Mouse (Mus musculus) liver, embryonic 16.5 days (tissue): ENCODE results near the gene Ptprn2. TPM values are rescaled to one million over a fixed set of nuclear protein-coding genes. Genes with fewer than 3 reads are reported as not detected.

ENCODE experiments used
- ATAC-seq: fragments of 200-750 bp; cut with Nextera tagmentation; 2 replicates; pipeline ENCODE4 v1.8.0; 2017; ENCODE audit warnings: low read depth, mild to moderate bottlenecking, moderate number of reproducible peaks, moderate library complexity
- H3K27ac ChIP-seq: fragments of 300-500 bp; sonication (generic); 2 replicates; pipeline ENCODE4 v1.5.1; 2014; ENCODE audit warnings: mild to moderate bottlenecking, low read length
- H3K27me3 ChIP-seq: fragments of 300-500 bp; sonication (generic); 2 replicates; pipeline ENCODE4 v1.6.1; 2014; ENCODE audit warnings: low read depth, low read length, mixed read lengths; ENCODE audit not compliant: control insufficient read depth, insufficient read depth
- H3K36me3 ChIP-seq: fragments of 300-500 bp; sonication (generic); 2 replicates; pipeline ENCODE4 v1.6.1; 2014; ENCODE audit warnings: mild to moderate bottlenecking; ENCODE audit not compliant: control insufficient read depth, insufficient read depth
- H3K4me1 ChIP-seq: fragments of 300-500 bp; sonication (generic); 2 replicates; pipeline ENCODE4 v1.6.1; 2014; ENCODE audit warnings: low read depth, low read length, mixed read lengths; ENCODE audit not compliant: control insufficient read depth
- H3K4me2 ChIP-seq: fragments of 300-500 bp; sonication (generic); 2 replicates; pipeline ENCODE4 v1.6.1; 2014; ENCODE audit warnings: low read depth, low read length, mixed read lengths
- H3K4me3 ChIP-seq: fragments of 300-500 bp; sonication (generic); 2 replicates; pipeline ENCODE4 v1.5.1; 2014; ENCODE audit warnings: low read depth, mild to moderate bottlenecking, low read length
- H3K9ac ChIP-seq: fragments of 300-500 bp; sonication (generic); 2 replicates; pipeline ENCODE4 v1.6.1; 2014; ENCODE audit warnings: low read depth, low read length
- H3K9me3 ChIP-seq: fragments of 300-500 bp; sonication (generic); replicated peaks from 2 replicates; pipeline ENCODE4 v1.6.1; 2016; ENCODE audit warnings: low read length; ENCODE audit not compliant: control insufficient read depth
- WGBS: fragments of 180-500 bp; shearing (Covaris S2); extraction: QIAGEN DNeasy Blood & Tissue Kit; methylation state at CpG from one replicate; pipeline ENCODE4 v1.1.7; 2014; ENCODE audit not compliant: insufficient replicate concordance; 5-methylcytosine and 5-hydroxymethylcytosine counted together
- polyA plus RNA-seq: library from polyadenylated mRNA; unstranded; fragments of >200 nt; fragmentation: Nextera tagmentation; extraction: Ambion mirVana; gene quantifications from 2 replicates; pipeline ENCODE4 v1.2.1, GENCODE M21; 2015

Gene Ptprn2
- polyA plus RNA-seq, 1 experiment from 2014 or later: 0.07 TPM

DNA sequence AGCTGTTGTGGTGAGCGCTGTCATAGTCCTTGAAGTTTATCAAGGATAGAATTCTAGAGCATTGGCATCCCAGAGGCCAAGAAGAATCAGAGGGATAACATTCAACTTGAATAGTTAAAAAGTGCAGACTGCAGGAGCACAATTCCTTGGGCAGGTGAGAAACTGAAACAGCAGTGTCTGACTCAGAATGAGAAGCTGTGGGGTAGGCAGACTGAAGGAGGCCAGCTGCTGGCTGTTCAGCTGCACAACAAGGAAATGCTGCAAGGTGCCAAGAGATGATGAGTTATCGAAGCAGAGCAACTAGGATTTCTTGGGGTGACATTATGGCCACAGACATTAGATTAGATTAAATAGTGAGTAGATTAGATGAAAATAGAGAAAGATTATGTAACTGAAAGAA, 260.9 kb downstream of the Ptprn2 start:
- 66% methylated on average over 2 of the region's 2 CpGs for WGBS
- H3K9ac ChIP-seq: no peak overlapping the region
- no peak for ATAC-seq
- no peaks in the 10 kb centered on the region for H3K4me1 ChIP-seq
- H3K4me3 ChIP-seq: no peak overlapping the region
- no peaks in the 10 kb centered on the region for H3K9me3 ChIP-seq
- no peaks in the 10 kb centered on the region for H3K36me3 ChIP-seq
- no peaks in the 10 kb centered on the region for H3K27me3 ChIP-seq
- no peak overlapping the region for H3K27ac ChIP-seq
- H3K4me2 ChIP-seq: no peak overlapping the region

DNA sequence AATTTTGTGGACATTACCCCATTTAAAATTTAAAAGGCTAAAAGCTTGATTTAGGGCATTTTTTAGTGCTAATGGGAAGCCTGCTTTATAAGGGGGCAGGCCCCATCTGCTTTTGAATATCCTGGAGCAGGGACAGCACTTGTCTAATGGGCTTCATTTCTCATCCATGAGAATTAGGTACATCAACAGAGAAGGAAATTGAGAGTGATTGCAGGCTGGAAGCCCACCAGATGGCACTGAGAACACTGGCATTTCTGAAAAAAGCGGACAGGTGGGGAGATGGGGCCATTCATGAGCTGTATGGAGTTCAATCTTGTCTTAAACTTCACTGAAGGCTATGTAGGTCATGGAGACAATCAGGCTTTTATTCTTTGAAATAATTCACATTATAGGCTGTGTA, 267.3 kb downstream of the Ptprn2 start:
- Histone ChIP-seq H3K9ac (no peak overlapping the region), H3K36me3 (no peaks in the 10 kb centered on the region), H3K27me3 (no peaks in the 10 kb centered on the region), H3K4me3 (no peak overlapping the region), H3K4me1 (no peaks in the 10 kb centered on the region), H3K4me2 (no peak overlapping the region), H3K9me3 (no peaks in the 10 kb centered on the region), H3K27ac (no peak overlapping the region)
- ATAC-seq: no peak
- 50% methylated on average over 1 of the region's 1 CpGs for WGBS

DNA sequence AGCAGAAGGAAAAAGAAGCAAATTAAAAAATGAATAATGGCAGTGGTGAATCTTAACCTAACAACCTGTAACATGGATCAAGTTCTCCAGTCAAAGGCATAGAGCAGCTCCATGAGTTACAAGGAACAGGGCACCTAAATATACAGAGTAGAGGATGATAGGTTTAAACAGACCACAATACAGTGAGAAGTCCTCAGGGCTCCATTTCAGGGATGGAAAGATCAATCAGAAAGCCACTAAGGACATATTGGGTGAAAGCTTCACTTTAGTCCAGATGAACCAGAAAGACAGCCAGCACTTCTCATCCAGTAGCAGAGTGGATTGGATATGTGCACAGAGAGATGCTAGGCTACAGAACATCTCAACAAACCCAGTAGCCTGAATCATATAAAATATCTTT, 278.4 kb downstream of the Ptprn2 start:
- no peak for ATAC-seq
- Histone ChIP-seq H3K4me1 (no peaks in the 10 kb centered on the region), H3K27me3 (no peaks in the 10 kb centered on the region), H3K27ac (no peak overlapping the region), H3K4me3 (no peak overlapping the region), H3K9ac (no peak overlapping the region), H3K9me3 (no peaks in the 10 kb centered on the region), H3K4me2 (no peak overlapping the region), H3K36me3 (no peaks in the 10 kb centered on the region)

DNA sequence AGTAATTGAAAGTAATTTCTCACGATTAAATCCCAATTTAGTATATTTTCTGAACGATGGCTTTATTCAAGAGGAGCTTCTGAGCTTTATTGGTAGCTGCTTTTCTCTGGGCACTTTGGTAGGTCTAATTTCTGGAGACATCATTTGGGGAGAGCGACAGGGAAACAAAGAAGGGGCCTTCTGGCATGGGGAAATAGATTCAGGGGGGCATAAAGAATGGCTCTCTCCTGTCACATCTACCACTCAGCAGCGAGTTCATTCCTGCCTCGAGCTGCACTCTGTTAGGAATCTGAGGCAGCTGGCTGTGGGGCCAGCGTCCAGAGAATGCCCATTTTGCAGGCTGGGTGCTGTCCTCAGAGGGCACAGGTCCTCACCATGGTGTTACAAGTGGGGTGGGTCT, 285.4 kb downstream of the Ptprn2 start:
- H3K4me1 ChIP-seq: no peaks in the 10 kb centered on the region; the same call in 1 of the 2 replicates
- H3K4me3 ChIP-seq: no peak overlapping the region
- H3K9ac ChIP-seq: no peak overlapping the region
- ATAC-seq: no peak
- no peak overlapping the region for H3K27ac ChIP-seq
- no peaks in the 10 kb centered on the region for H3K9me3 ChIP-seq
- H3K4me2 ChIP-seq: no peak overlapping the region
- H3K27me3 ChIP-seq: no peaks in the 10 kb centered on the region
- H3K36me3 ChIP-seq: no peaks in the 10 kb centered on the region
- 52% methylated on average over 6 of the region's 6 CpGs for WGBS

DNA sequence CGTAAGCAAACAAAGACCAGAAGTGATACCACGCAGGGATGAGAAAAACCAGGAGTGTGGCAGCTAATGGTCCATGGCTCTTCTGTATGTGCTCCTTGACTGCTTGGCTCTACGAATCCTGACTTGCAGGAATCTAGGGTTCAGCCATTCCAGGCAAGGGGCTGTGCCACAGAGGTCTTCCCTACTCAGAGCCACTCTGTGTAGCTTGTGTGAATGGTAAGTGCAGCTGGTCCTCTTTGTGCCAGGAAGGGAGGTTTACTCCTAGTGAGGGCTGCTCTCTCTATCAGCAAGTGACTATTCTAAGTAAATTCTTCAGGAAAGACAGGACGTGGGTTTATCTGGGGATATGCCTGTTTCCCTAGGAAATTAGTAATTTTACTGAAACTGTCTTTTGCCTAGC, 286.0 kb downstream of the Ptprn2 start:
- 44% methylated on average over 4 of the region's 4 CpGs for WGBS
- H3K4me3 ChIP-seq: no peak overlapping the region
- no peak overlapping the region for H3K9ac ChIP-seq
- H3K9me3 ChIP-seq: no peaks in the 10 kb centered on the region
- H3K36me3 ChIP-seq: no peaks in the 10 kb centered on the region
- ATAC-seq: no peak
- no peaks in the 10 kb centered on the region; the same call in 1 of the 2 replicates for H3K4me1 ChIP-seq
- H3K27ac ChIP-seq: no peak overlapping the region
- no peaks in the 10 kb centered on the region for H3K27me3 ChIP-seq
- no peak overlapping the region for H3K4me2 ChIP-seq

DNA sequence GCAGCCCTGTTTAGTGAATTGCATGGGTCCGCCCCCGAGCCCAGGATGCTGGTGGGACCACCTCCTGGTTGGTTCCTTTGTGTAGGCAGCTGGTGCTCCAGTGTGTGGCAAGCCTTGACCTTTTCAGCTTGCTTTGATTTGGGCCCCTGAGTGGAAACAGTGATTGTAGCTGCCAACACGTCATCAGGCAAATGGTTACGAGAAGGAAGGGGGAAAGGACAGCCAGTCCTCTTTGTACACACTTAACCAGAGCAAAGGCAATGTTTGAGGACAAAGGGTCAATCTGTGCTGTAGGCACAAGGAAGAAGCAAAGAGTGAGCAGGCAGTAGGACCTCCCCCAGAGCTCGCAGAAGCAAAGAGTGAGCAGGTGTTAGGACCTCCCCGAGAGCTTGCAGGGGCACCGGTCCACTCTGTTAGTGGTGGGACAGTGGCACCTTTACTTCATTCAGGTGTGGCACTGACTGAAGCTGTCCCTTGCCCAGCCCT, 286.6 kb downstream of the Ptprn2 start:
- no peak overlapping the region for H3K4me3 ChIP-seq
- no peaks in the 10 kb centered on the region; the same call in 1 of the 2 replicates for H3K4me1 ChIP-seq
- ATAC-seq: peak; percentile 90
- 40% methylated on average over 7 of the region's 7 CpGs for WGBS
- H3K27me3 ChIP-seq: no peaks in the 10 kb centered on the region
- H3K9ac ChIP-seq: no peak overlapping the region
- no peak overlapping the region for H3K27ac ChIP-seq
- H3K9me3 ChIP-seq: no peaks in the 10 kb centered on the region
- H3K36me3 ChIP-seq: no peaks in the 10 kb centered on the region
- H3K4me2 ChIP-seq: no peak overlapping the region

DNA sequence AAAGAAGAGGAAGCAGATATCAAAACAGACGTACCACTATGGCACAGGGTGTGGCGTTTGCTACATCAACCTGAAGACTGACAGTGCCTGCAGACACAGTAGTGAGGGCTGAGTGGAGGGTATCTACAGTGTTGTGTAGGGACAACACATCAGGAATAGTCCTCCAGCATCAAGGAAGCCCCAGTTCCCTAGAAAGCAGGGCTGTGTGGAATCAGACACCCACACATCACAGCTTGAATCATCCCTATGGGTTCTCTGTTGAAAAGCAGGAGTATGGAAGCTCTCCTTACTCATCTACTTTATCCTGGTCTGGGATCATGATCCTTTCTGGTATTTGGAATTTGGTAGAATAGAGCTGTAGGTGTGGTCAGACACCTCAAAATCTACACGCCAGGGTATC, 287.8 kb downstream of the Ptprn2 start:
- 50% methylated on average over 3 of the region's 3 CpGs for WGBS
- H3K4me3 ChIP-seq: no peak overlapping the region
- ATAC-seq: no peak
- H3K4me2 ChIP-seq: no peak overlapping the region
- no peak overlapping the region for H3K9ac ChIP-seq
- H3K27ac ChIP-seq: no peak overlapping the region
- H3K4me1 ChIP-seq: no peaks in the 10 kb centered on the region; the same call in 1 of the 2 replicates
- H3K36me3 ChIP-seq: no peaks in the 10 kb centered on the region
- no peaks in the 10 kb centered on the region for H3K27me3 ChIP-seq
- no peaks in the 10 kb centered on the region for H3K9me3 ChIP-seq

DNA sequence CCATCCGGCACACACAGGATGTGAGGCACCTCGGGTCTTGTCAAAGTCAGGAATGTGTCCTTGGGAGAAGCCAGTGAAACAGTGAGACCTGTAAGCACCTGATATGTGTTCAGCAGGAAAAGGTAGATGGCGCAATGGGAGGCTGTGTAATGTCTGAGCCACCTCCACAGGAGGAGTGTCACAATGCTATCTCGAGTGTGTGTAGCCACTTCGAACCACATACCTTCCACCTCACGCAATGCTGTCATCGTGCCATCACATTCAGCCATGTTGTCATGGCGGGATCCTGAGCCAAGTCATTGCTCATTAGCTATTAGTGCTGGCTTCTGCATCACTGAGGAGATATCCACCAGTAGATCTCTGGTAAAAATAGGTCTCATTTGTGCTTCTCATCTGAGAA, 290.9 kb downstream of the Ptprn2 start:
- ATAC-seq: no peak

DNA sequence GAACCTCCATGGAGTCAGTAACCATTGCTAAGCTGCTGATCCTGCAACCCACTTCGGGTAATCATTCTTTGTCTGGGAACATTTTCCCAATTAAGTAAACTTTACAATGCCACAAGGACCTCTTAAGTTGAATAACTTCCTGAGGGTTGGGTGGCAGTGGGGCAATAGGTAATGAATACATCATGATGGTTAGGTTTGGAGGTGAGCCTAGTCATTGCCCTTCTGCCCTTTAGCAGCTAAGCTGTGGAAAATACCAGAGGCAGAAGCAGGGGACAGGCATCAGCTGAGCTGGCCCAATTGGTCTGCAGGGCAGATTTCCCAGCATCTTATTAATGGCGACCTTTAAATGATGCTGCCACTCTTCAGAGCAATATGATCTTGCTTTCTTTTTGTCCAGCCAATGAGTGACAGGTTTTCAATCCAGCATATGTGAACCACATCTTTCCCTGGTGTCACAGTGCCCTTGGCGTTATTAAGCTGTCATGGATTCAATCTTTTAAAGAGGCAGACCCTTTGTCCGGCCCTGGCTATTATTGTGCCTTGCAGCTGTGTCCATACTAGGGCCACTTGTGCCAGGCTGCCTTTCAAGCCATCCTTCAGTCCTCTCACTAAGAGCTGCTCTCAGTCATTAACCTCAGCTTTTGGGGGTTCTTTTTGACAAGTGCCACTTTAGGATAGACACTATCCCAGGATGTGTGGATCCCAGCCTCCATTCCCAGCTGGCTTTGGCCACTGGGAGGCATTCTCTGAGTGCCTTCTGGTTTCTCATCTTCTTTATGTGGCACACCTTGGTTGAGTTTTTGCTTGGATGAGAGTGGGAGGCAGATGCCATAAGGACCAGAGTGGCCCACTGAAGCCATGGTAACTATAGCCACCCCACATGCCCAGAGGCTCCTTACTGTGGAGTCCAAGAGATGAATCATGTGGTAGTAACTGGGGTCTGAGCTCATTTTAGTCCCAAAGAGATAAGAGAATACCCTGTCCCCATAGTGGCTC, 292.9 kb downstream of the Ptprn2 start:
- Histone ChIP-seq H3K27me3 (no peaks in the 10 kb centered on the region), H3K36me3 (no peaks in the 10 kb centered on the region), H3K4me1 (no peaks in the 10 kb centered on the region), H3K9ac (no peak overlapping the region), H3K4me3 (no peak overlapping the region), H3K9me3 (no peaks in the 10 kb centered on the region), H3K27ac (no peak overlapping the region), H3K4me2 (no peak overlapping the region)
- WGBS: 53% methylated on average over 4 of the region's 4 CpGs
- ATAC-seq: no peak

More for the DNA sequence above, 290.9 kb downstream of the Ptprn2 start:
- Histone ChIP-seq H3K4me3 (no peak overlapping the region), H3K4me2 (no peak overlapping the region), H3K4me1 (no peaks in the 10 kb centered on the region), H3K36me3 (no peaks in the 10 kb centered on the region), H3K27ac (no peak overlapping the region), H3K9me3 (no peaks in the 10 kb centered on the region), H3K27me3 (no peaks in the 10 kb centered on the region), H3K9ac (no peak overlapping the region)
- 66% methylated on average over 8 of the region's 8 CpGs for WGBS
